In genomic region chr3:90434073-90434730, GRCm38 (mm10) we compare ENCODE assay signal across 8 mouse cellular contexts. TPM values are rescaled to one million over a fixed set of nuclear protein-coding genes. Genes with fewer than 3 reads are reported as not detected.
A peak's percentile ranks its signal among the peaks of the same experiment; 100 is the strongest.
DNase-seq lines count a peak whose midpoint lies in the region; ATAC-seq and TF ChIP-seq lines count a peak whose summit lies in the region.

No protein-coding gene starts in this region.

- no peak for DNase-seq in G1E (ENCODE audit: low spot score)
- peak; percentile 56 for DNase-seq in cerebellum, adult 9-11 months
- no peak for DNase-seq in intestine, embryonic 14.5 days (ENCODE audit: low spot score)
- DNase-seq in liver, postnatal 0 days: no peak
- DNase-seq in layer of hippocampus, adult 9-11 months: no peak
- DNase-seq in adrenal gland, adult 8-10 months: no peak
- no peak for DNase-seq in frontal cortex, adult 2 months (ENCODE audit: extremely low spot score in 1 of 2, low spot score in 1 of 2)

- H3K4me1 ChIP-seq in G1E (ENCODE audit: insufficient read depth, low read depth, low read length): peaks cover 42% of the 10 kb centered on the region
- H3K4me1 ChIP-seq in intestine, embryonic 14.5 days (replicated peaks; ENCODE audit: control insufficient read depth, insufficient read depth, low read length): peaks cover 27% of the 10 kb centered on the region
- peaks cover 36% of the 10 kb centered on the region for H3K4me1 ChIP-seq in liver, postnatal 0 days (ENCODE audit: insufficient read depth)
- peaks cover 21% of the 10 kb centered on the region for H3K4me1 ChIP-seq in stomach, embryonic 15.5 days

- H3K36me3 ChIP-seq in G1E (replicated peaks): peaks cover 16% of the 10 kb centered on the region
- H3K36me3 ChIP-seq in intestine, embryonic 14.5 days (ENCODE audit: control insufficient read depth, insufficient read depth, low read length): 0 out of 2 replicates have a peak, but pooled peaks cover 7% of the 10 kb centered on the region
- no peaks in the 10 kb centered on the region; the same call in 1 of the 2 replicates for H3K36me3 ChIP-seq in liver, postnatal 0 days (replicated peaks; ENCODE audit: insufficient read depth, low read length)
- no peaks in the 10 kb centered on the region for H3K36me3 ChIP-seq in stomach, embryonic 15.5 days

- TF ChIP-seq EP300 in liver, postnatal 0 days (IDR thresholded peaks at IDR 0.05; ENCODE audit: low read depth): no peak

- H3K4me2 ChIP-seq in intestine, embryonic 14.5 days (ENCODE audit: low read length): peak overlapping the region; percentile 92
- H3K4me2 ChIP-seq in liver, postnatal 0 days (ENCODE audit: low read depth, low read length): peak overlapping the region; percentile 100
- H3K4me2 ChIP-seq in stomach, embryonic 15.5 days: peak overlapping the region; percentile 81

- H3K9ac ChIP-seq in intestine, embryonic 14.5 days (ENCODE audit: low read length): peak overlapping the region; percentile 41
- 0 out of 2 replicates have a peak overlapping the region, but pooled peaks have one; percentile 39 for H3K9ac ChIP-seq in liver, postnatal 0 days (replicated peaks)
- H3K9ac ChIP-seq in stomach, embryonic 15.5 days: no peak overlapping the region

- no peak for ATAC-seq in G1E (ENCODE audit: extremely low read depth, insufficient number of reproducible peaks, low FRiP score, poor library complexity, severe bottlenecking)
- no peak for ATAC-seq in intestine, embryonic 14.5 days (replicated peaks; ENCODE audit: low FRiP score, low TSS enrichment, low read depth)
- no peak for ATAC-seq in liver, postnatal 0 days
- ATAC-seq in stomach, embryonic 15.5 days (ENCODE audit: insufficient read depth, low FRiP score, low read depth): no peak

- TF ChIP-seq CTCF in G1E (IDR thresholded peaks at IDR 0.05; ENCODE audit: low read depth, low read length): no peak
- no peak for TF ChIP-seq CTCF in liver, postnatal 0 days (IDR thresholded peaks at IDR 0.05; ENCODE audit: low read depth)

- H3K27ac ChIP-seq in intestine, embryonic 14.5 days (ENCODE audit: low read depth): peak overlapping the region; percentile 97; the same call in 1 of the 2 replicates
- peak overlapping the region; percentile 99 for H3K27ac ChIP-seq in liver, postnatal 0 days (ENCODE audit: low read depth)
- H3K27ac ChIP-seq in stomach, embryonic 15.5 days: peak overlapping the region; percentile 95

- WGBS in intestine, embryonic 14.5 days: 58% methylated on average over 11 of the region's 11 CpGs
- WGBS in liver, postnatal 0 days (ENCODE audit: insufficient replicate concordance): 49% methylated on average over 11 of the region's 11 CpGs
- 51% methylated on average over 11 of the region's 11 CpGs for WGBS in stomach, embryonic 15.5 days

- no peaks in the 10 kb centered on the region for H3K9me3 ChIP-seq in G1E (replicated peaks)
- H3K9me3 ChIP-seq in intestine, embryonic 14.5 days (ENCODE audit: control insufficient read depth, low read length): no peaks in the 10 kb centered on the region
- no peaks in the 10 kb centered on the region for H3K9me3 ChIP-seq in liver, postnatal 0 days (ENCODE audit: low read length)
- H3K9me3 ChIP-seq in stomach, embryonic 15.5 days: no peaks in the 10 kb centered on the region

- H3K27me3 ChIP-seq in G1E (ENCODE audit: insufficient read depth, low read length): no peaks in the 10 kb centered on the region
- no peaks in the 10 kb centered on the region for H3K27me3 ChIP-seq in intestine, embryonic 14.5 days (replicated peaks; ENCODE audit: control insufficient read depth, insufficient read depth, low read length)
- H3K27me3 ChIP-seq in liver, postnatal 0 days (ENCODE audit: insufficient read depth, low read length): no peaks in the 10 kb centered on the region
- no peaks in the 10 kb centered on the region for H3K27me3 ChIP-seq in stomach, embryonic 15.5 days (replicated peaks)

- H3K4me3 ChIP-seq in G1E (ENCODE audit: low read depth, low read length): peak overlapping the region; percentile 76
- peak overlapping the region; percentile 89 for H3K4me3 ChIP-seq in intestine, embryonic 14.5 days (ENCODE audit: low read depth, low read length)
- H3K4me3 ChIP-seq in liver, postnatal 0 days (ENCODE audit: low read depth, low read length): peak overlapping the region; percentile 86
- H3K4me3 ChIP-seq in stomach, embryonic 15.5 days (replicated peaks): peak overlapping the region; percentile 70

RNA-seq across cellular contexts. Expression of gene Ints3, which starts 0.8 kb away (rescaled TPM):
- 36.7 and 47.0 TPM in 2 replicates for total RNA-seq in G1E (2014; fragmentation: Nextera tagmentation)
- total RNA-seq in G1E (2017): 32.5 and 36.2 TPM in 2 replicates
- 28.2 and 30.8 TPM in 2 replicates for polyA plus RNA-seq in G1E (2012)
- polyA plus RNA-seq in intestine, embryonic 14.5 days (2014; fragmentation: Nextera tagmentation; extraction: Ambion mirVana): 31.2 and 31.7 TPM in 2 replicates
- polyA plus RNA-seq in liver, postnatal 0 days (2015; fragmentation: Nextera tagmentation; extraction: Ambion mirVana): 4.0 and 4.6 TPM in 2 replicates
- polyA plus RNA-seq in stomach, embryonic 15.5 days (2015; fragmentation: Nextera tagmentation; extraction: Ambion mirVana): 27.0 and 29.2 TPM in 2 replicates
- total RNA-seq in adrenal gland, adult 8-10 months (2022): 100 to 1,000 TPM; 107 to 119 (median 110) TPM
- 44.3 and 49.0 TPM in 2 replicates for polyA plus RNA-seq in frontal cortex, adult 2 months (2012; rRNA removed)

RNA-seq across cellular contexts. Expression of gene Npr1, which starts 31.5 kb away (rescaled TPM):
- total RNA-seq in G1E (2014; fragmentation: Nextera tagmentation): not detected in 2 replicates
- total RNA-seq in G1E (2017): not detected in 2 replicates
- not detected in 2 replicates for polyA plus RNA-seq in G1E (2012)
- polyA plus RNA-seq in intestine, embryonic 14.5 days (2014; fragmentation: Nextera tagmentation; extraction: Ambion mirVana): 5.3 and 5.9 TPM in 2 replicates
- polyA plus RNA-seq in liver, postnatal 0 days (2015; fragmentation: Nextera tagmentation; extraction: Ambion mirVana): 5.9 and 6.2 TPM in 2 replicates
- polyA plus RNA-seq in stomach, embryonic 15.5 days (2015; fragmentation: Nextera tagmentation; extraction: Ambion mirVana): 5.3 and 5.7 TPM in 2 replicates
- total RNA-seq in adrenal gland, adult 8-10 months (2022): 100 to 1,000 TPM; 316 to 460 (median 368) TPM
- polyA plus RNA-seq in frontal cortex, adult 2 months (2012; rRNA removed): 24.0 and 27.2 TPM in 2 replicates

RNA-seq across cellular contexts. Expression of gene Ilf2, which starts 41.7 kb away (rescaled TPM):
- total RNA-seq in G1E (2014; fragmentation: Nextera tagmentation) (92.4 and 100 TPM in 2 replicates), G1E (2017) (168 and 181 TPM in 2 replicates)
- polyA plus RNA-seq in G1E (2012): 15.4 and 21.3 TPM in 2 replicates
- 188 and 207 TPM in 2 replicates for polyA plus RNA-seq in intestine, embryonic 14.5 days (2014; fragmentation: Nextera tagmentation; extraction: Ambion mirVana)
- polyA plus RNA-seq in liver, postnatal 0 days (2015; fragmentation: Nextera tagmentation; extraction: Ambion mirVana): 23.1 and 27.6 TPM in 2 replicates
- 151 and 168 TPM in 2 replicates for polyA plus RNA-seq in stomach, embryonic 15.5 days (2015; fragmentation: Nextera tagmentation; extraction: Ambion mirVana)
- total RNA-seq in adrenal gland, adult 8-10 months (2022): 10 to 100 TPM; 58.9 to 75.2 (median 67.3) TPM
- 84.3 and 89.2 TPM in 2 replicates for polyA plus RNA-seq in frontal cortex, adult 2 months (2012; rRNA removed)

RNA-seq across cellular contexts. Expression of gene Slc27a3, which starts 44.5 kb away (rescaled TPM):
- total RNA-seq in G1E (2014; fragmentation: Nextera tagmentation): 0.73 and 1.3 TPM in 2 replicates
- 2.7 and 2.9 TPM in 2 replicates for total RNA-seq in G1E (2017)
- polyA plus RNA-seq in G1E (2012): 2.9 and 3.0 TPM in 2 replicates
- polyA plus RNA-seq in intestine, embryonic 14.5 days (2014; fragmentation: Nextera tagmentation; extraction: Ambion mirVana): 10.2 and 11.0 TPM in 2 replicates
- polyA plus RNA-seq in liver, postnatal 0 days (2015; fragmentation: Nextera tagmentation; extraction: Ambion mirVana): 0.58 and 0.69 TPM in 2 replicates
- polyA plus RNA-seq in stomach, embryonic 15.5 days (2015; fragmentation: Nextera tagmentation; extraction: Ambion mirVana): 14.5 and 16.1 TPM in 2 replicates
- total RNA-seq in adrenal gland, adult 8-10 months (2022): 100 to 1,000 TPM; 132 to 297 (median 196) TPM
- 7.9 and 8.4 TPM in 2 replicates for polyA plus RNA-seq in frontal cortex, adult 2 months (2012; rRNA removed)

RNA-seq across cellular contexts. Expression of gene Snapin, which starts 56.6 kb away (rescaled TPM):
- total RNA-seq in G1E (2014; fragmentation: Nextera tagmentation): 58.0 and 61.9 TPM in 2 replicates
- 42.5 and 46.2 TPM in 2 replicates for total RNA-seq in G1E (2017)
- 3.4 and 3.5 TPM in 2 replicates for polyA plus RNA-seq in G1E (2012)
- polyA plus RNA-seq in intestine, embryonic 14.5 days (2014; fragmentation: Nextera tagmentation; extraction: Ambion mirVana): 67.5 and 80.6 TPM in 2 replicates
- 23.6 and 24.2 TPM in 2 replicates for polyA plus RNA-seq in liver, postnatal 0 days (2015; fragmentation: Nextera tagmentation; extraction: Ambion mirVana)
- polyA plus RNA-seq in stomach, embryonic 15.5 days (2015; fragmentation: Nextera tagmentation; extraction: Ambion mirVana): 71.6 and 78.5 TPM in 2 replicates
- 100 to 1,000 TPM in 1 of 4 experiments, 10 to 100 TPM in 3; 73.3 to 105 (median 83.4) TPM for total RNA-seq in adrenal gland, adult 8-10 months (2022)
- polyA plus RNA-seq in frontal cortex, adult 2 months (2012; rRNA removed): 76.1 and 78.7 TPM in 2 replicates
